Mouse (Mus musculus) retina, adult 2 months (tissue): Measurements from ENCODE around the gene Esp16.
"Not testable (repeated sequence)": the region's sequence is repeated elsewhere in the genome, so short reads cannot be mapped to it uniquely, and the experiment has no call there.

ENCODE experiments used
- DNase-seq: peaks from one replicate; pipeline ENCODE4 v3.0.0-alpha.2; 2012; ENCODE audit warnings: low read depth, low spot score

Esp16 gene

GRCm38 (mm10) chr17:39535842-39536241, at the start of gene Esp16:
Gene Esp16, plus strand, starts transcription at chr17:39536142.
- DNase-seq, result not testable (repeated sequence)

GRCm38 (mm10) chr17:39498043-39498442, 37.9 kb upstream of the Esp16 start:
- not testable (repeated sequence) for DNase-seq
